Mouse (Mus musculus) CH12.LX (cell line): ENCODE results near the gene Hcar1. TPM values are rescaled to one million over a fixed set of nuclear protein-coding genes. Genes with fewer than 3 reads are reported as not detected.

Source experiments
- DNase-seq: peaks from one replicate; pipeline ENCODE4 v3.0.0-alpha.2; 2013; ENCODE audit errors: extremely low read depth
- H3K27ac ChIP-seq: 2 replicates; pipeline ENCODE4 v1.5.1; 2012; ENCODE audit warnings: low read depth, mild to moderate bottlenecking, control low read depth, moderate library complexity; ENCODE audit not compliant: insufficient read depth
- H3K27me3 ChIP-seq: replicated peaks from 2 replicates; pipeline ENCODE3; 2012; ENCODE audit warnings: inconsistent platforms
- H3K36me3 ChIP-seq, 2 experiments: replicated peaks in 1 of 2; 2 replicates each; pipeline versions ENCODE3 to v1.6.1; 2012; ENCODE audit warnings: inconsistent platforms in 1 of 2, low read length in 1 of 2, mild to moderate bottlenecking in 1 of 2, mixed read lengths in 1 of 2, moderate library complexity in 1 of 2; ENCODE audit not compliant: control insufficient read depth in 1 of 2, insufficient read depth in 1 of 2
- H3K4me1 ChIP-seq, 2 experiments: 2 replicates each; pipeline ENCODE4 v1.6.1; 2012; ENCODE audit warnings: inconsistent platforms in 1 of 2, moderate library complexity in 1 of 2; ENCODE audit not compliant: insufficient read depth in 2 of 2, control insufficient read depth in 1 of 2
- H3K4me2 ChIP-seq: 2 replicates; pipeline ENCODE4 v1.6.1; 2012; ENCODE audit warnings: low read depth, mild to moderate bottlenecking, control low read depth; ENCODE audit not compliant: poor library complexity, insufficient read depth, severe bottlenecking
- H3K4me3 ChIP-seq, 3 experiments: fragments of 150-350 bp in 1 of 3; sonication (generic) in 1 of 3; replicated peaks in 1 of 3; 2 replicates each; pipeline versions ENCODE3 to v1.5.1; 2011 to 2012; ENCODE audit warnings: low read depth in 2 of 3, low read length in 2 of 3, mild to moderate bottlenecking in 2 of 3, moderate library complexity in 2 of 3, control low read depth in 1 of 3, improper control_type of control experiment in 1 of 3, inconsistent platforms in 1 of 3, mixed read lengths in 1 of 3; ENCODE audit not compliant: poor library complexity in 1 of 3
- H3K79me2 ChIP-seq: replicated peaks from 2 replicates; pipeline ENCODE4 v1.6.1; 2012; ENCODE audit warnings: mild to moderate bottlenecking, moderate library complexity; ENCODE audit not compliant: control insufficient read depth, poor library complexity, insufficient read depth, severe bottlenecking; ENCODE audit errors: extremely low read depth
- H3K9ac ChIP-seq: 2 replicates; pipeline ENCODE4 v1.6.1; 2012; ENCODE audit warnings: low read depth, mild to moderate bottlenecking, control low read depth, moderate library complexity; ENCODE audit not compliant: insufficient read depth
- H3K9me3 ChIP-seq: replicated peaks from 2 replicates; pipeline ENCODE3; 2012; ENCODE audit warnings: low read length, inconsistent platforms, mixed read lengths
- CTCF ChIP-seq, 2 experiments: IDR thresholded peaks in 1 of 2; conservative IDR thresholded peaks in 1 of 2; 2 replicates each; pipeline ENCODE4 v1.5.1; 2011 to 2012; ENCODE audit warnings: low read depth in 2 of 2, low read length in 2 of 2, improper control_type of control experiment in 1 of 2, inconsistent platforms in 1 of 2, mild to moderate bottlenecking in 1 of 2, moderate library complexity in 1 of 2
- ELF1 ChIP-seq: IDR thresholded peaks from 2 replicates; pipeline ENCODE4 v1.6.1; 2014; ENCODE audit warnings: low read depth, mild to moderate bottlenecking, inconsistent platforms, low read length, improper control_type of control experiment
- EP300 ChIP-seq: IDR thresholded peaks from 2 replicates; pipeline ENCODE4 v1.6.1; 2011; ENCODE audit warnings: low read length, improper control_type of control experiment
- ETS1 ChIP-seq: conservative IDR thresholded peaks from 2 replicates; pipeline ENCODE4 v1.6.1; 2012; ENCODE audit warnings: low read depth, mild to moderate bottlenecking, inconsistent platforms, low read length, improper control_type of control experiment, moderate library complexity
- GABPA ChIP-seq: IDR thresholded peaks from 2 replicates; pipeline ENCODE4 v1.6.1; 2012; ENCODE audit warnings: low read depth, low read length, improper control_type of control experiment, inconsistent platforms; ENCODE audit not compliant: insufficient replicate concordance
- JUN ChIP-seq: IDR thresholded peaks from 2 replicates; pipeline ENCODE4 v1.6.1; 2011; ENCODE audit warnings: low read depth, mild to moderate bottlenecking, low read length, improper control_type of control experiment, moderate library complexity; ENCODE audit not compliant: insufficient read depth
- KAT2A ChIP-seq: IDR thresholded peaks from 2 replicates; pipeline ENCODE4 v1.6.1; 2012; ENCODE audit warnings: low read length, improper control_type of control experiment, inconsistent platforms; ENCODE audit not compliant: insufficient replicate concordance
- MAFK ChIP-seq: IDR thresholded peaks from 2 replicates; pipeline ENCODE4 v1.6.1; 2011; ENCODE audit warnings: low read length, improper control_type of control experiment; ENCODE audit not compliant: insufficient replicate concordance
- MEF2A ChIP-seq: IDR thresholded peaks from 2 replicates; pipeline ENCODE4 v1.6.1; 2014; ENCODE audit warnings: low read depth, mild to moderate bottlenecking, inconsistent platforms, low read length, improper control_type of control experiment, borderline replicate concordance
- MXI1 ChIP-seq: IDR thresholded peaks from 2 replicates; pipeline ENCODE4 v1.6.1; 2011; ENCODE audit warnings: mild to moderate bottlenecking, low read depth, low read length, improper control_type of control experiment
- MYC ChIP-seq: IDR thresholded peaks from 2 replicates; pipeline ENCODE4 v1.6.1; 2011; ENCODE audit warnings: low read depth, mild to moderate bottlenecking, improper control_type of control experiment, low read length
- NELFE ChIP-seq: IDR thresholded peaks from 2 replicates; pipeline ENCODE4 v1.6.1; 2011; ENCODE audit warnings: low read depth, low read length, improper control_type of control experiment
- POLR2AphosphoS2 ChIP-seq: IDR thresholded peaks from 2 replicates; pipeline ENCODE4 v1.6.1; 2011; ENCODE audit warnings: low read depth, low read length, improper control_type of control experiment
- RAD21 ChIP-seq: IDR thresholded peaks from 2 replicates; pipeline ENCODE4 v1.6.1; 2011; ENCODE audit warnings: low read depth, mild to moderate bottlenecking, low read length, improper control_type of control experiment, moderate library complexity
- RCOR1 ChIP-seq: conservative IDR thresholded peaks from 2 replicates; pipeline ENCODE4 v1.6.1; 2012; ENCODE audit warnings: low read depth, mild to moderate bottlenecking, inconsistent platforms, low read length, improper control_type of control experiment
- SIN3A ChIP-seq: IDR thresholded peaks from 2 replicates; pipeline ENCODE4 v1.6.1; 2012; ENCODE audit warnings: low read length, improper control_type of control experiment, inconsistent platforms
- SMC3 ChIP-seq: IDR thresholded peaks from 2 replicates; pipeline ENCODE4 v1.6.1; 2011; ENCODE audit warnings: low read depth, low read length, improper control_type of control experiment
- TCF12 ChIP-seq: IDR thresholded peaks from 2 replicates; pipeline ENCODE4 v1.6.1; 2014; ENCODE audit warnings: low read depth, mild to moderate bottlenecking, inconsistent platforms, low read length, improper control_type of control experiment
- UBTF ChIP-seq: IDR thresholded peaks from 2 replicates; pipeline ENCODE4 v1.6.1; 2012; ENCODE audit warnings: low read depth, mild to moderate bottlenecking, inconsistent platforms, low read length, improper control_type of control experiment, moderate library complexity
- USF1 ChIP-seq: IDR thresholded peaks from 2 replicates; pipeline ENCODE4 v1.6.1; 2014; ENCODE audit warnings: low read depth, mild to moderate bottlenecking, inconsistent platforms, low read length, improper control_type of control experiment
- ZMIZ1 ChIP-seq: IDR thresholded peaks from 2 replicates; pipeline ENCODE4 v1.6.1; 2012; ENCODE audit warnings: low read depth, mild to moderate bottlenecking, inconsistent platforms, low read length, improper control_type of control experiment
- dilution Hi-C: fragments of 300-500 bp; cut with MboI; formaldehyde crosslinking; loops from 2 replicates; pipeline ENCODE4 v1.14.3; 2020; ENCODE audit warnings: low sequenced_read_pairs; ENCODE audit not compliant: extremely low pct_unique_long_range_greater_than_20kb, extremely low pct_ligation_motif_present
- in situ Hi-C: fragments of 300-500 bp; cut with MboI; formaldehyde crosslinking; loops from 3 replicates; pipeline ENCODE4 v1.14.3; 2019; ENCODE audit warnings: low sequenced_read_pairs, low pct_ligation_motif_present, low pct_unique_long_range_greater_than_20kb, mixed read lengths
- polyA plus RNA-seq: library from polyadenylated mRNA; unstranded; fragments of >175 nt; gene quantifications from 2 replicates; pipeline ENCODE4 v1.2.1, GENCODE M21; 2012; ENCODE audit warnings: low read depth; ENCODE audit not compliant: insufficient read length
- total RNA-seq, 2 experiments: library from RNA; depleted of rRNA; stranded (reverse); fragments of 300-350 nt in 1 of 2; fragments of >200 nt in 1 of 2; gene quantifications; 2 replicates each; pipeline ENCODE4 v1.2.3; 2012 to 2014

Gene Hcar1
- total and polyA plus RNA-seq, 3 experiments: not detected

DNA sequence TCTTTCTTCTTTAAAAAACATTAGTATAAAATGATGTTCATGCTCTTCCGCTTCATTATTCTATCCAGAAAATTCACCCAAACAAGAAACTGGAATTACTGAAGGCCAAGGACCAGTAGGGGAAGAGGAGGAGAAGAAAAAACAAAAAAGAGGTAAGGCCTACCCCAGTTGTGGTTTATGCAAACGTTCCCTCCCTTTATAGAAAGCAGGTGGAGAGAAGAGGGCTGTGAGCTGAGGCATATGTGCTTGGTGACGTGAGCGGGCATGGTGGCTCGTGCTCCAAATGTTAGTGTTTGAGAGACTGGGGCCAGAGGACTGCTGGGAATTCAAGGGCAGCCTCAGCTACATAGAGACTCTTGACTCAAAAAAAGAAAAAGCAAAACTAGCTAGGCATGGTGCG is 42.3 kb upstream of the Hcar1 start (continued):
- TF ChIP-seq RCOR1: no peak
- no peak for TF ChIP-seq NELFE
- TF ChIP-seq GABPA: no peak
- TF ChIP-seq TCF12: peak; percentile 65
- peak; percentile 87 for TF ChIP-seq MEF2A
- no peak for TF ChIP-seq JUN
- TF ChIP-seq POLR2AphosphoS2: no peak
- no peak for TF ChIP-seq ZMIZ1
- TF ChIP-seq SMC3: no peak
- peak; percentile 74 for TF ChIP-seq MXI1
- no peak for TF ChIP-seq EP300
- TF ChIP-seq UBTF: no peak
- TF ChIP-seq MAFK: no peak
- TF ChIP-seq RAD21: no peak
- TF ChIP-seq MYC: peak; percentile 64; the same call in 1 of the 2 replicates
- no peak for TF ChIP-seq ELF1
- no peak for TF ChIP-seq KAT2A
- TF ChIP-seq CTCF (conservative IDR thresholded peaks at IDR 0.05 in 1 of 2, IDR thresholded peaks at IDR 0.05 in 1 of 2; ENCODE audit: low read depth in 2 of 2, low read length in 2 of 2): no peak
- no peak; the same call in 1 of the 2 replicates for TF ChIP-seq SIN3A
- TF ChIP-seq, all 38 proteins: peak for 10

DNA sequence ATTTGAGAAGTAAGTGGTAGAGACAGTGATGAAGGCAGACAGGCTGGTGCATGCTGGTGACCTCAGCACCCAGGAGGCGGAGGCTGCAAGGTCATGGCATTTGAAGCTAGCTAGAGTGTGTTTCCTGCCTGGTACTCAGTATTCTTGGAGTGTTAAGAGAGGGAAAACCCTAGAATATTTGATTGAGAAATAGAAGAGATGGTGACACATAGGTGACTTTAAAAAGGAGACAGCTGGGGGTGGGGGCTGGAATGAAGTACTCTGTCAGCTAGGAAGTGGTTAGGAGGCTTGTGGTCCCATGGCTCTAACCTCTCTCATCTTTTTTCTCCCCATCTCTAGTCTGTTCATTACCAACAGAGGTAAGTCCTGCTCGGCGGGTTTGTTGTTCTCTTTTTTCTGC is 35.0 kb upstream of the Hcar1 start:
- no peak overlapping the region for H3K4me3 ChIP-seq
- H3K9ac ChIP-seq: no peak overlapping the region
- H3K27me3 ChIP-seq: no peaks in the 10 kb centered on the region
- no peak overlapping the region for H3K4me2 ChIP-seq
- H3K79me2 ChIP-seq: peaks cover 52% of the 10 kb centered on the region
- in situ Hi-C loops: loop anchor here (5.0 to 25.0 kb wide), 2 partner anchors 53 to 278 kb away; no protein-coding TSS in a partner anchor
- H3K9me3 ChIP-seq: no peaks in the 10 kb centered on the region
- DNase-seq: peak; percentile 70
- dilution Hi-C loops: no loop called here
- peaks cover 60 to 83% of the 10 kb centered on the region in 2 experiments for H3K36me3 ChIP-seq
- H3K4me1 ChIP-seq: peaks cover 15 to 80% of the 10 kb centered on the region in 2 experiments
- H3K27ac ChIP-seq: peak overlapping the region; percentile 18; the same call in 1 of the 2 replicates
- TF ChIP-seq USF1 (no peak), EP300 (peak; percentile 29; the same call in 1 of the 2 replicates), ETS1 (peak; percentile 64)
